Mouse (Mus musculus) 3134 (cell line): Measurements from ENCODE around the gene Sgk2.
"Not testable (repeated sequence)": the region's sequence is repeated elsewhere in the genome, so short reads cannot be mapped to it uniquely, and the experiment has no call there.

Experiments
- DNase-seq: peaks from one replicate; pipeline ENCODE4 v3.0.0-alpha.2; 2011; ENCODE audit warnings: low spot score; ENCODE audit not compliant: insufficient read length; ENCODE audit errors: extremely low read depth

Sgk2 gene

GRCm38 (mm10) chr2:163055715-163056114 is 68.6 kb downstream of the Sgk2 start:
- peak; percentile 64 for DNase-seq

GRCm38 (mm10) chr2:163056584-163056983 is 69.5 kb downstream of the Sgk2 start:
- no peak for DNase-seq

- DNase-seq, result not testable (repeated sequence)
Observed at GRCm38 (mm10) chr2:163058981-163059380, 71.9 kb downstream of the Sgk2 start.

- no peak for DNase-seq
Observed at GRCm38 (mm10) chr2:163060630-163061029, 73.5 kb downstream of the Sgk2 start.

GRCm38 (mm10) chr2:163061203-163062118 is 74.3 kb downstream of the Sgk2 start:
- DNase-seq, result no peak

- DNase-seq, result no peak
Observed at GRCm38 (mm10) chr2:163062119-163062508, 75.0 kb downstream of the Sgk2 start.
